Mouse (Mus musculus) brain, embryonic 14.5 days (tissue): ENCODE measurements at regions not wholly inside any gene's neighbourhood (a gene's known extent, or its start where the extent isn't known, plus 50 kb on each side); places are given as distances from the start of the nearest gene placed in this dataset.

ENCODE experiments used
- CTCF ChIP-seq: fragments of 200-500 bp; IDR thresholded peaks from 2 replicates; pipeline ENCODE4 v1.5.1; 2012; ENCODE audit warnings: inconsistent platforms, mild to moderate bottlenecking, moderate library complexity, borderline replicate concordance; ENCODE audit not compliant: insufficient read depth, insufficient read length; ENCODE audit errors: extremely low read depth
- POLR2A ChIP-seq: fragments of 200-500 bp; IDR thresholded peaks from 2 replicates; pipeline ENCODE4 v1.6.1; 2012; ENCODE audit warnings: mild to moderate bottlenecking, inconsistent platforms, borderline replicate concordance; ENCODE audit not compliant: poor library complexity, insufficient read depth, insufficient read length, severe bottlenecking; ENCODE audit errors: extremely low read depth

- TF ChIP-seq CTCF (no peak), POLR2A (no peak)
Measured at GRCm38 (mm10) chr4:131059572-131059971, 115.4 kb downstream of the Matn1 start.
